30 mouse cellular contexts compared by ENCODE assay signal in genomic region chr5:123665956-123666355, GRCm38 (mm10). TPM values are rescaled to one million over a fixed set of nuclear protein-coding genes. Genes with fewer than 3 reads are reported as not detected.
DNase-seq lines count a peak whose midpoint lies in the region; ATAC-seq and TF ChIP-seq lines count a peak whose summit lies in the region.
"Had no signal": no experiment of that assay in that cellular context is flagged by ENCODE, and none has a peak within 500 bp of the region (broad histone marks: within the 10 kb centered on the region; RNA-seq: fewer than 3 reads in every experiment).

No protein-coding gene starts in this region.

- no peak for ATAC-seq in heart, embryonic 13.5 days (ENCODE audit: extremely low read depth, insufficient number of reproducible peaks, low FRiP score, low TSS enrichment)
- ATAC-seq in liver, postnatal 0 days = no peak
- ATAC-seq in liver, embryonic 12.5 days = no peak
- ATAC-seq: forebrain, embryonic 13.5 days; hindbrain, postnatal 0 days; intestine, embryonic 15.5 days; midbrain, embryonic 15.5 days; Patski had no signal

- no peak for TF ChIP-seq CTCF in liver, postnatal 0 days (IDR thresholded peaks at IDR 0.05; ENCODE audit: low read depth)

- no peaks in the 10 kb centered on the region for H3K27me3 ChIP-seq in heart, embryonic 13.5 days (replicated peaks)
- no peaks in the 10 kb centered on the region for H3K27me3 ChIP-seq in liver, postnatal 0 days (ENCODE audit: insufficient read depth, low read length)
- no peaks in the 10 kb centered on the region for H3K27me3 ChIP-seq in liver, embryonic 12.5 days (replicated peaks)
- H3K27me3 ChIP-seq: embryonic facial prominence, embryonic 15.5 days; forebrain, embryonic 13.5 days; intestine, embryonic 15.5 days; limb, embryonic 12.5 days; midbrain, embryonic 15.5 days; neural tube, embryonic 15.5 days; Patski had no signal

- H3K9ac ChIP-seq in heart, embryonic 13.5 days = no peak overlapping the region
- no peak overlapping the region for H3K9ac ChIP-seq in liver, postnatal 0 days (replicated peaks)
- no peak overlapping the region for H3K9ac ChIP-seq in liver, embryonic 12.5 days
- H3K9ac ChIP-seq: embryonic facial prominence, embryonic 15.5 days; forebrain, embryonic 13.5 days; intestine, embryonic 15.5 days; limb, embryonic 12.5 days; midbrain, embryonic 15.5 days; neural tube, embryonic 15.5 days had no signal

- no peak overlapping the region for H3K4me3 ChIP-seq in heart, embryonic 13.5 days
- no peak overlapping the region for H3K4me3 ChIP-seq in liver, postnatal 0 days (ENCODE audit: low read depth, low read length)
- H3K4me3 ChIP-seq in liver, embryonic 12.5 days = no peak overlapping the region
- H3K4me3 ChIP-seq: embryonic facial prominence, embryonic 10.5 days; embryonic facial prominence, embryonic 15.5 days; forebrain, embryonic 13.5 days; heart, embryonic 10.5 days; hindbrain, embryonic 10.5 days; intestine, embryonic 15.5 days; layer of hippocampus, adult 2 months; left cerebral cortex, adult 2 months; limb, embryonic 12.5 days; midbrain, embryonic 15.5 days; neural tube, embryonic 15.5 days had no signal

- no peak overlapping the region for H3K4me2 ChIP-seq in heart, embryonic 13.5 days
- no peak overlapping the region for H3K4me2 ChIP-seq in liver, postnatal 0 days (ENCODE audit: low read depth, low read length)
- no peak overlapping the region for H3K4me2 ChIP-seq in liver, embryonic 12.5 days
- H3K4me2 ChIP-seq: embryonic facial prominence, embryonic 15.5 days; forebrain, embryonic 13.5 days; intestine, embryonic 15.5 days; limb, embryonic 12.5 days; midbrain, embryonic 15.5 days; neural tube, embryonic 15.5 days had no signal

- H3K36me3 ChIP-seq in heart, embryonic 13.5 days = no peaks in the 10 kb centered on the region
- H3K36me3 ChIP-seq in liver, postnatal 0 days (replicated peaks; ENCODE audit: insufficient read depth, low read length) = no peaks in the 10 kb centered on the region
- H3K36me3 ChIP-seq in liver, embryonic 12.5 days = no peaks in the 10 kb centered on the region
- H3K36me3 ChIP-seq: embryonic facial prominence, embryonic 10.5 days; embryonic facial prominence, embryonic 15.5 days; heart, embryonic 10.5 days; hindbrain, embryonic 10.5 days; intestine, embryonic 15.5 days; limb, embryonic 12.5 days; midbrain, embryonic 15.5 days; neural tube, embryonic 15.5 days had no signal

- no peaks in the 10 kb centered on the region for H3K9me3 ChIP-seq in heart, embryonic 13.5 days
- H3K9me3 ChIP-seq in liver, postnatal 0 days (ENCODE audit: low read length) = no peaks in the 10 kb centered on the region
- H3K9me3 ChIP-seq in liver, embryonic 12.5 days (replicated peaks) = no peaks in the 10 kb centered on the region
- H3K9me3 ChIP-seq: embryonic facial prominence, embryonic 10.5 days; embryonic facial prominence, embryonic 15.5 days; forebrain, embryonic 13.5 days; G1E; heart, embryonic 10.5 days; hindbrain, embryonic 10.5 days; intestine, embryonic 15.5 days; limb, embryonic 12.5 days; midbrain, embryonic 15.5 days; neural tube, embryonic 15.5 days had no signal

- H3K4me1 ChIP-seq in heart, embryonic 13.5 days = peaks cover 81% of the 10 kb centered on the region
- H3K4me1 ChIP-seq in liver, postnatal 0 days (ENCODE audit: insufficient read depth) = peaks cover 36% of the 10 kb centered on the region
- peaks cover 56% of the 10 kb centered on the region for H3K4me1 ChIP-seq in liver, embryonic 12.5 days

- DNase-seq in adrenal gland, postnatal 14 days = peak; percentile 22
- DNase-seq in adrenal gland, postnatal 25 days = no peak
- DNase-seq in heart, adult 11 months = no peak
- DNase-seq in liver, postnatal 0 days = no peak
- peak; percentile 72 for DNase-seq in fat pad, adult 2 months (ENCODE audit: extremely low read depth, low read depth, low spot score)
- DNase-seq: cerebellum, adult 8-10 months; cerebellum, postnatal 25 days; kidney, adult 2 months; kidney, postnatal 36 days; lung, postnatal 10 days; right cerebral cortex, postnatal 25 days; spleen, adult 18-20 months; thymus, postnatal 4 days had no signal

- peak overlapping the region; percentile 63 for H3K27ac ChIP-seq in heart, embryonic 13.5 days (replicated peaks)
- H3K27ac ChIP-seq in liver, postnatal 0 days (ENCODE audit: low read depth) = peak overlapping the region; percentile 11; the same call in 1 of the 2 replicates
- H3K27ac ChIP-seq in liver, embryonic 12.5 days = no peak overlapping the region
- H3K27ac ChIP-seq: embryonic facial prominence, embryonic 10.5 days; embryonic facial prominence, embryonic 15.5 days; forebrain, embryonic 13.5 days; heart, embryonic 10.5 days; hindbrain, embryonic 10.5 days; hindbrain, postnatal 0 days; intestine, embryonic 15.5 days; layer of hippocampus, adult 2 months; left cerebral cortex, adult 2 months; limb, embryonic 12.5 days; macrophage; midbrain, embryonic 15.5 days; neural tube, embryonic 15.5 days had no signal

- 60% methylated on average over 7 of the region's 7 CpGs for WGBS in heart, embryonic 13.5 days
- 66% methylated on average over 7 of the region's 7 CpGs for whole genome bisulfite sequencing in liver, postnatal 0 days (ENCODE audit: insufficient replicate concordance)
- 72% methylated on average over 7 of the region's 7 CpGs for WGBS in liver, embryonic 12.5 days (ENCODE audit: insufficient replicate concordance)

- TF ChIP-seq EP300 in liver, postnatal 0 days (IDR thresholded peaks at IDR 0.05; ENCODE audit: low read depth) = no peak

RNA-seq across cellular contexts. Expression of gene Clip1, which starts 18.5 kb away (rescaled TPM):
- 63.1 and 64.8 TPM in 2 replicates for total RNA-seq in adrenal gland, postnatal 14 days (2021)
- 87.4 and 103 TPM in 2 replicates for total RNA-seq in adrenal gland, postnatal 25 days (2021)
- polyA plus RNA-seq in heart, embryonic 13.5 days (2015; fragmentation: Nextera tagmentation; extraction: Ambion mirVana) = 48.0 and 48.9 TPM in 2 replicates
- 10.1 and 12.2 TPM in 2 replicates for polyA plus RNA-seq in liver, postnatal 0 days (2015; fragmentation: Nextera tagmentation; extraction: Ambion mirVana)
- 17.6 and 20.4 TPM in 2 replicates for polyA plus RNA-seq in liver, embryonic 12.5 days (2016; fragmentation: Nextera tagmentation; extraction: Ambion mirVana)

RNA-seq across cellular contexts. Expression of gene Zcchc8, which starts 54.9 kb away (rescaled TPM):
- 46.9 and 58.0 TPM in 2 replicates for total RNA-seq in adrenal gland, postnatal 14 days (2021)
- 52.9 and 57.5 TPM in 2 replicates for total RNA-seq in adrenal gland, postnatal 25 days (2021)
- polyA plus RNA-seq in heart, embryonic 13.5 days (2015; fragmentation: Nextera tagmentation; extraction: Ambion mirVana) = 53.4 and 56.1 TPM in 2 replicates
- polyA plus RNA-seq in liver, postnatal 0 days (2015; fragmentation: Nextera tagmentation; extraction: Ambion mirVana) = 19.3 and 23.7 TPM in 2 replicates
- 49.6 and 51.9 TPM in 2 replicates for polyA plus RNA-seq in liver, embryonic 12.5 days (2016; fragmentation: Nextera tagmentation; extraction: Ambion mirVana)

Comparison
In these comparisons a context has a peak if more than half of its experiments do, and no peak if none do; other contexts are left out.
1. DNase-seq: peak in adrenal gland, postnatal 14 days (single experiment) and fat pad, adult 2 months (single experiment); none in adrenal gland, postnatal 25 days (single experiment), heart, adult 11 months (single experiment) and liver, postnatal 0 days (single experiment).